Mouse (Mus musculus): Measurements from ENCODE around the gene Ylpm1. TPM values are rescaled to one million over a fixed set of nuclear protein-coding genes. Genes with fewer than 3 reads are reported as not detected.
A peak's percentile ranks its signal among the peaks of the same experiment; 100 is the strongest.

Gene Ylpm1
- polyA plus RNA-seq, 1 experiment = 4.9 TPM

DNA sequence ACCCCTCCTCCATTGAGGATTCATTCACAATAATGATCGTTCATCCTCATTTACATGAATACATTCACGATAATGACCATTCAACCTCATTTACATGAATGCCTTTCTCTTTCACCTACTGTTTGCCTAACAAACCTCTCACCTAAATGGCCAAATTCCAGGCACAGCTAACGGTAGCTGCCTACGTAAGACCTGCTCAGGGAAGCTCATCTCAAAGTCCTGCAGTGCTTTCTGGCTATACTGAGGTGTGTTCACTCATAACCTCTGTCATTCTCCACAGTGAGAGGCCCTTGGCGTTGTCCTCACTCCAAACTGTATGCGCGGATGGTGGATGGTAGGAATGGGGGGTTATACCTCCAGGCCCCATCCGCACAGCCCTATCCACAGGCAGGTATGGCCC lies 108.7 kb downstream of the Ylpm1 start:
- no peak for DNase-seq (ENCODE audit: low read depth, low spot score)
- WGBS = 78% methylated on average over 8 of the region's 8 CpGs

DNA sequence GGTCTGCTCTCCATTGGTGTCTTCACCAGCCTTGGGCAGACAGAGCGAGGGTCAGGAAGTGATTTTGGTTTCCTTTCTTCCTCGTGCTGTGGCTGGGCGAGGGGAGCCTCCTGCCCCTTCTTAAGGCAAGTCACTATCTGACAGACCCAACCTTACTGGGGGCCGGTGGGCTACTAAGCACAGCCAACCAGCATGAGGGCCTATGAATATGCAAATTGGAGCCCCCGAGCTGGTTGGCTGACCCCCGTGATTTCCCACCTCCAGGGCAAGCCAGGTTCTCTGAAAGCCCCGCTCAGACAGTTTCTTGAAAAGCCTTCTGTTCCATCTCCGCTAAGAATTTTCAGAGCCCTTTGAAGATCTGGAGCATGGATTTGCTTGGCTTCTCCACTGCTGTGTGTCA lies 110.2 kb downstream of the Ylpm1 start:
- no peak for DNase-seq (ENCODE audit: low read depth, low spot score)
- 49% methylated on average over 8 of the region's 8 CpGs for WGBS

- 80% methylated on average over 3 of the region's 3 CpGs for WGBS
- DNase-seq (ENCODE audit: low read depth, low spot score) = no peak
These were observed 112.5 kb downstream of the Ylpm1 start for GRCm38 (mm10) chr12:85108643-85109042.

DNA sequence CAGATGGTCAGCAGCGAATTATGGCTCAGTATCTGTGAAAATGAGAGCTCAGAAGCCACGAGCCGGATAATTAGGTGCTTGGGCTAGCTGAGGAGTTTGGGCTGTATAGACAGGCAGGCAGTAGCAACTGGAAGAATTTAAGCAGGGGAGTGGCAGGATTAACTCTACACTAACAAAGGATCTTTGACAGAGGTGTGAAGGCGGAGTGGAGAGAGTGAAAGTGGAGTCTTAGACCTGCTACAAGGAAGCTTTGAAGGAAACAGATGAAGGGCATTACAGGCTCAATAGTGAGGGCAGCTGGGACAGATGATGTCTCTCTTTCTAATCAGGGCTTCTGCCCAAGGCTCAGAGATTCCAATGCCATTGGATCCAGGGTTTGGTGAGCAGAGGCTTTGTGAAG lies 113.3 kb downstream of the Ylpm1 start:
- DNase-seq (ENCODE audit: low read depth, low spot score) = peak; percentile 4
- 33% methylated on average over 4 of the region's 4 CpGs for WGBS

DNA sequence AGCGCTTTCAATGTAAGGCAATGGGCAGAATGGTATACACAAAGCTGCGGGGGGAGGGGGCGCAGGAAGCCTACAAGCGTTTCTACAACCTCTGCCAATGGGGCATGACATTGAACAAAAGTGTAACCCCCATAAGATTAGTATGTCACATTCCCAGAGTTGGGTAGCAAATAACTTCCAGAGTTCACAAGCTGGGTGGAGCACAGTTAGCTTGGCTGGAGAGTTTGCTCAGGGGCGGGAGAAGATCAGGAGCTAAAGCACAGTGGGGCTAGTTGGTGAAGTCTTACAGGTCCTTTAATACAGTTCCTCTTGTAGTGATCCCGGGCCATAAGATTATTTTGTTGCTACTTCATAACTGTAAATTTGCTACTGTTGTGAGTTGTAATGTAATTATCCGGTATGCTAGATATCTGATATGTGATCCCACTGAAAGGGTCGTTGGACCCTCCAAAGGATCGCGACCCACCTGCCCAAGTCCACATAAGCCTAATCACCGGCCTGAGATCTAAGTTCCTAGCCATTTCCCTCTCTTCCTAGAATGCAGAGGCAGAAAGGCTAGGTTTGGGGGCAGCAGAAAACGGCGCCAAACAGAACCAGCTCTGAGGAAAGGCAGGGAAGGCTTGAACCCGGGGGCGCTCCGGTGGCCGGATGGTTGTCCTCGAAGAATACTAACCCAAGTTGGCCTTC lies 114.0 kb downstream of the Ylpm1 start:
- DNase-seq (ENCODE audit: low read depth, low spot score) = peak; percentile 21
- 7% methylated on average over 18 of the region's 18 CpGs for WGBS

DNA sequence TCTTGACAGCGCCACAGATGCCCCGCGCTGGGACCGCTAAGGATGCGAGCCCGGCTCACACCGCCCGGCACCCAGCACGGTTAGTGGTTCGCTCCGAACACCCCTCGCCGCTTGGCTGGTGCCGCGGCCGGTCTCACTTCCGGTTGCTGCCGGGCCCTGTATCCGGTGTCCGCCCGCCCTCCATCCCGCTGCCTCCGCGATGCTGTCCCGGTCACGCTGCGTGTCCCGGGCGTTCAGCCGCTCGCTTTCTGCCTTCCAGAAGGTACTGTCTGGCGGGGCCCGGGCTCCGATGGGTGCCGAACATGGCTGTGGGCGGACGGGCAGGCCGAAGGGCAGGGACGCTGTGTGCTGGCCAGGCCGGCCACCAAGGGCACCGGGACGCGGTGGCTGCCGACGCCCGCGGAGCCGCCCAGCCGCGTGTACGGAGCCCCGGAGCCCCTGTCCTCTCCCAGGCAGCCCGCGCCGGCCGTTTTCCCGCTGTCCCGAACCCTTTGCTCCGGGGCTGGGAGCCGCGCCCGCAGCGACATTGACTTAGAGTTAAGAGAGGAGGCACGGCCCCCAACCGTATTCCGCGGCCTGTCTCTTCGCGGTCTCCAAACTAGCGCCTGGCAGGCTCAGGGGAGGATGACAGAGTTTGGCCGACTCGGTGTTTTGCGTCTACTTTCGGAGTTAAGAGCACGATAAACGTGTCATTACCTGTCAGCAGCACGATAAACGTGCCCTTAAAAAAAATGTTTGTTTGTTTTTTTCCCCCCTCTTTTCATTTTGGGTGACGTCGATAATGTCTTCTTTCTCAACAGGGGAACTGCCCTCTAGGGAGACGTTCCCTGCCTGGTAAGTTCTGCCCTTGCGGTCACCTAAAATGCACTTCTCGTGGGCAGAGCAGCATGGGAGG lies 114.8 kb downstream of the Ylpm1 start, which contains the start of the genes Prox2 and Dlst:
Gene Prox2 (minus strand): TSS at position 62 of the 895 bp plus-strand sequence.
Gene Dlst (plus strand): TSS at position 136 of the 895 bp plus-strand sequence.
- under 1% methylated on average over 83 of the region's 83 CpGs for WGBS
- peak; percentile 32 for DNase-seq (ENCODE audit: low read depth, low spot score)

DNA sequence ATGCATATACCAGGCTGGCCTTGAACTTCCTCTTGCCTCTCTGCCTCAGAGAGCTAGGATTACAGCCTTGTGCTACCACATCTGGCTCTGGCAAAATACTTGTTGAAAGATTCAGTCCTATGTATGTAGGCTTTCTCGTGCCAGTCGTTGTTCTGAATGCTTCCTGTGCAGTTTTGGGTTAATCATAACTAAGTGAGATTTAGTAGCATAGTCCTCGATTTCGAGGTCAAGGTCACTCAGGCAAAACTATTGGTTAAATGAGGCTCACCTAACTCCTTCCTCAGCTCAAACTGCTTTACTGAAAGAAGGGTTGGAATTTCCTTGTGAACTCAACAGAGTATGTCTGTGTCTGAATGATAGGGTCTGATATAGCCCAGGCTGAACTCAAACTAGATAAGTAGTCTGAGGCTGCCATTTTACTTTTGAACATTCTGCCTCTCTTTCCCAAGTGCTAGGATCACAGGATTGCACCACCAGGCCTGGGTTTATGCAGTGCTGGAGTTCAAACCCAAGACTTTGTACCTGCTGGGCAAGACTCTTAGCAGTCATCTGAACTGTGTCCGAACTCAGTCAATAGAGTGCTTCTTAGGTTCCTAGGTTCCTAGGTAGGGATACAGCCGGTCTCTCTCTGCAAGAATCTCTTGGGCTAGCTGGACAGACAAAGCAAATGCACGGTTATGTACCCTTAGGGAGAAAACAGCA lies 116.6 kb downstream of the Ylpm1 start:
- no peak for DNase-seq (ENCODE audit: low read depth, low spot score)
- WGBS = 60% methylated on average over 7 of the region's 7 CpGs

DNA sequence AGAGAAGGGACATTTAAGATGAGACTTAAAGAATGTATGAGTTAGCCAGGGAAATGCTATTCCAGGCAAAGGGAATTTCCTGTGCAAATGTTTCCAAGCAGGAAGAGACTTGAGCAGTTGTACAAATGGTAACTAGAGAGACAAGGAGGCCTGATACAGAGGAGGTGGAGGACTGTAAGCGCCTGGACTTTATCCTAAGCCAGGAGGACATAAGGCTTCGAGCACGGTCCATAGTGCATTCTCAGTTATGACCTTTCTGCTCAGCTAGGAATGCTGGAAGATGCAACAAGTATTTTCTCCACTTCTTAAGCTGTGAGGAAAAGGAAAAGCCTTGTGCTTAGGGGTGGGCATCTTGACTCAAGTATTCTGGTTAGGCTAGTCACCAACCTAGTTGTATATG lies 117.2 kb downstream of the Ylpm1 start:
- peak; percentile 3 for DNase-seq (ENCODE audit: low read depth, low spot score)

GRCm38 (mm10) chr12:85113917-85114316 lies 117.8 kb downstream of the Ylpm1 start:
- no peak for DNase-seq (ENCODE audit: low read depth, low spot score)

More for the DNA sequence above, 117.2 kb downstream of the Ylpm1 start:
- 57% methylated on average over 3 of the region's 3 CpGs for WGBS

DNA sequence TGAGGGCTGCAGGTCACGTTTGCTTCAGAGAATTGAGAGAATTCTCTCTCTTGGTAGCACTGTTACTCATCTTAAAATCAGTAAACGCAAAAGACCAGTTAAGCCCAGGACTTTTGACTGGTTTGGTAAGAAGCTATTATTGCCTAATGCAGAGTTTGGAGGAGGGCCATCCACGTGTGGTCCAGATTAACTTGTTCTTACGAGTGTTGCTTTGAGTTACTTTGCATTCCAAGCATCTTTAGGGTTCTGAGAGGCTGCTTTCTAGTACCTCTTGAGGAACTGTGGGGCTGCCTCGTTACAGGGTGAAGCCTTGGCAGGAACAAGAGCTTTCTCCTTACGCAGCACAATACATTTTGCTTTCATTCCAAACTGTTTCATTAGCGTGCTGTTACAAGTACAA lies 119.6 kb downstream of the Ylpm1 start:
- WGBS = 73% methylated on average over 7 of the region's 7 CpGs
- no peak for DNase-seq (ENCODE audit: low read depth, low spot score)

More at GRCm38 (mm10) chr12:85113917-85114316, 117.8 kb downstream of the Ylpm1 start:
- WGBS = 87% methylated on average over 3 of the region's 3 CpGs

Other genes with a start within 250 kb of the Ylpm1 start
- 74.5 and 103 TPM in 2 replicates for gene Npc2, start 223.2 kb upstream of the Ylpm1 start, polyA plus RNA-seq (2012; rRNA removed)
- gene Isca2, start 223.1 kb upstream of the Ylpm1 start, polyA plus RNA-seq (2012; rRNA removed) = 49.3 and 51.8 TPM in 2 replicates
- 2.1 and 5.2 TPM in 2 replicates for gene Ltbp2, start 119.8 kb upstream of the Ylpm1 start, polyA plus RNA-seq (2012; rRNA removed)
- 58.2 and 70.8 TPM in 2 replicates for gene Fcf1, start 25.4 kb upstream of the Ylpm1 start, polyA plus RNA-seq (2012; rRNA removed)
- gene Arel1, start 25.4 kb upstream of the Ylpm1 start, polyA plus RNA-seq (2012; rRNA removed) = 18.4 and 28.4 TPM in 2 replicates
- gene Prox2, start 114.4 kb downstream of the Ylpm1 start, polyA plus RNA-seq (2012; rRNA removed) = 0.46 and 0.81 TPM in 2 replicates
- 134 and 207 TPM in 2 replicates for gene Dlst, start 114.5 kb downstream of the Ylpm1 start, polyA plus RNA-seq (2012; rRNA removed)
- 0.97 and 1.2 TPM in 2 replicates for gene Rps6kl1, start 154.9 kb downstream of the Ylpm1 start, polyA plus RNA-seq (2012; rRNA removed)
- gene Pgf, start 181.5 kb downstream of the Ylpm1 start, polyA plus RNA-seq (2012; rRNA removed) = 1.2 TPM in 2 replicates
- 84.1 and 90.8 TPM in 2 replicates for gene Eif2b2, start 223.2 kb downstream of the Ylpm1 start, polyA plus RNA-seq (2012; rRNA removed)